Mouse (Mus musculus): Measurements from ENCODE around the gene Rhoq.

DNA sequence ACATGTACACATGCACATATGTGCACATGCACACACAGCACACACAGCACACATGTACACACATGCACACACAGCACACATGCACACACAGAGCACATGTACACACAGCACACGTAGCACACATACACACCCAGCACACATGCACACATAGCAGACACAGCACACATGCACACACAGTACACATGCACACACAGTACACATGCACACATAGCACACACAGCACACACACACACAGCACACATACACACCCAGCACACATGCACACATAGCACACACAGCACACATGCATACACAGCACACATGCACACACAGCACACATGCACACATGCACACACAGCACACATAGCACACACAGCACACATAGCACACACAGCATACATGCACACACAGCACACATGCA, 18.3 kb downstream of the Rhoq start:
- 0 out of 2 replicates have a peak, but pooled peaks have one; percentile 12 for TF ChIP-seq CTCF (IDR thresholded peaks at IDR 0.05; ENCODE audit: low read depth, low read length)
- no peak for TF ChIP-seq TAL1 (conservative IDR thresholded peaks at IDR 0.05; ENCODE audit: low read depth, low read length)
- no peak for TF ChIP-seq GATA1 (IDR thresholded peaks at IDR 0.05; ENCODE audit: borderline replicate concordance, low read length)
